Mouse (Mus musculus) layer of hippocampus, adult 9-10 months (tissue): Measurements from ENCODE around the gene Ttll2.
"Not testable (repeated sequence)": the region's sequence is repeated elsewhere in the genome, so short reads cannot be mapped to it uniquely, and the experiment has no call there.

ENCODE experiments used
- DNase-seq: peaks from one replicate; pipeline ENCODE4 v3.0.0; 2022; ENCODE audit warnings: low spot score

The Ttll2 gene

DNA sequence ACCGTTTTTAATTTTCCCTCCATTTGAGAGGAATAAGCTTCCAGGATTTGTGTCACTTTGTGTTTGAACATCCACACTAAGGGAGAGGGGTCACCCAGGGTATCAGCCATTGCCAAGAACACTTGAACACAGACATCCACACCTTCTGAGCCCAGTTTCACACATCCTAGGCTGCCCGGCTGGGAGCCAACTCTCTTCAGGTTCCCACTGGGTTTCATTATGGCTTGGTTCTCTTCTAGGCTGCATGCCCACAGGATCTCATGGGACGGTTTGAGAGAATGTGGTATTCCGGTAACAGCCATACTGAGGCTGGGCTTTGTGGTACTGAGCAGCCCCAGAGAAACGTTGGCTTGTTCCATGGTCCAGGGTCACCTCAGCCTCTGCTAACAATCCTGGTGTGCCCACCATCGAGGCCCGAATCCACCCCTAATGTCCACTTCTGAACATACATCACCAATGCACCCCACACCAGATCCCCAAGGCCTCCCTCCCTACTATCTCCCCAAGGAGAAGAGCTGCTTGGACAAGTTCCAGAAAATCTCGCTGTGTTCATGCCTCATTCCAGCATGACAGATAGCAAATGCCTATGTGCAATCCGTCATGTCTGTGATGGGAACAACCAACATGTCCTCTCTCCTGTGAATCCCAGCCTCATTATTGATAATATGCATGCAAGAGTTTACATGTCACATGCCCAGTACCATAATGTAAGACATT, 8.4 kb upstream of the Ttll2 start:
- not testable (repeated sequence) for DNase-seq

DNA sequence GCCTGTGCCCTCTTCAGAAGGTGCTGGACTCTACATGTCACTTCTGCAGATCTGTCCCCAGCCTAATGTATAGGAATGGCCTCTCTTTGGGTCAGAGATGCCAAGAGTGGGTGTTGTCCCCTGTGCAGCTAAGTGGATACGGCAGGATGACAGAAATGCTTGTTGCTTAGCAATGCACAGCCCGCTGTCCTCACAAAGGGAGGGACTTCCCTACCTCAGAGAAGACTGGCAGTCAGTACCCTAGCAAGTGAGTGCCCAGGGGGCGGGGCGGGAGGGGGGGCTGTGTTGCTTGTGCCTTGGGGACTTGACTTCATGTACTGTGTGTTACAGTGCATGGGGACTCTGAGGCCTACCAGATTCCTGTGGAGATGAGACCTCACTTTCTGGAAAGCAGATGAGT, 7.3 kb upstream of the Ttll2 start:
- not testable (repeated sequence) for DNase-seq

DNA sequence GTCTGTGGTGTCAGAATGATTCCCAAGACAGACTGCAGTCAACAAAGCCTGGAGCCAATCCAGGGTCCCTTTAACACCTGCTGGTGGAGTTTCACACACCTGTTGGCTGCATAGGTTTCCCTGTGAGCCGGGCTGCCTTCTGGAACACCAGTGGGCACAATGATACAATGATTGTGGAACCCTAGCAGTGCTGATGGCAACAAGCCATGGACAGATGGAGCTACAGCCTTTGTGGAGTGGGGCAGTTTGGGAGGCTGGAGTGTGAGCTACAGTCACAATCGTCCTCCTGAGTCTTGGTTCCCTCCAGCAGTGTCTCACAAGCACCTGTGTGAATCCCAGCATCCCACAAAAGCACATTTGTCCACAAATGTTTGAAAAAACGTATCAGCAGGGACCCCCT, 3.7 kb downstream of the Ttll2 start:
- DNase-seq, result not testable (repeated sequence)

DNA sequence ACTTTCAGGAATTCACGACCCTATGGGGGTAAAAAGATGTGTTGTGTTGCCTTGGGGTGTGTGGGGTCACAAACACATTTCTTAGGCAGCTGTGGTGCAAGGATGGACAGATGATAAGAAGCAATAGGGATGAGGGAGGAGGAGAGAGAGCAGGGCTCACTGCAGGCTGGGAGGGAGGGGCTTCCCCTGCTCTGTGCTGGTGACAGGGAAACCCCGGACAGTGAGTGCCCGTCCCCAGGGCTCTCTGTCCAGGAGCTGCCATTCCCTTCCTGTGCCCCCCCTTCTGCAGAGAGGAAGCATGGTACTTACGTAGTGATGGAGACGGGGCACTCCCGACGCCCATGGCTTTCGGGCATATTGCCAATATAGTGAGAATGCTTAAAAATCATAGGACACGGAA, 15.1 kb downstream of the Ttll2 start:
- DNase-seq, result not testable (repeated sequence)

DNA sequence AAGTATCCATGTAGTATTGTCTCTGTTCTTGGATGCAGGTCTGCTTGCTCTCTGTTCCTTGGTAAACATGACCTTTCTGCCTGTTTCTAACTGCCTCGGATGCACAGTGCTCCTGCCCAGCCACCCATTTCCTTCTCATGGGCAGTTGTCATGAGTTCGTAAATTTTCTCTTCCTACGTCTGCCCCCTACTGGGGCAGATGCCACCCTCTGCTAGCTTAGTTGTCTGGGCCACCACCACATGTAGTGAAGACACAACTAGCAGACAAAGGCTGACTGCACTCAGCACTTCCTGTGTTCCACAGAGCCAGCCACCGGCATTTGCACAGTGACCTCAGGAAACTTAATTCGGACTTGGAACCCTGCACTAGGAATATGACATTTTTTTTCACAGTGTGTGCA, 19.8 kb downstream of the Ttll2 start:
- not testable (repeated sequence) for DNase-seq

DNA sequence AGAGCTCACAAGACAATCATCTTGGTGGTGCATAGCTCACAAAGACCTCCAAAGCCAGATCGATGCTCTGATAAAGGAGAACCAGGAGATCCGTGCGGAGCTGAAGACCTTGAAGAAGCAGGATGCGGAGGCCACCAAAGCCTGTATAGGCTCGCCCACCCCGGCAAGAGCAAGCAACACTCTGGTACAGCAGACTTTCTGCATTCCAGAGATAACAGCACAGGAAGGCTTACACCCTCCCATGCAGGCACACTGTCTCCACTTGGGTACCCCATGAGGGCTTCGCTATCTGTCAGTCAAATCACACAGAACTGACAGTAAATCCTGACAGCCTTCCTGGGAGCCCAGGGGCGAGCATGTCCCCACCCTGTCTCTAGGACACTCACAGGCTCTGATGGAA, 26.1 kb downstream of the Ttll2 start:
- not testable (repeated sequence) for DNase-seq

DNA sequence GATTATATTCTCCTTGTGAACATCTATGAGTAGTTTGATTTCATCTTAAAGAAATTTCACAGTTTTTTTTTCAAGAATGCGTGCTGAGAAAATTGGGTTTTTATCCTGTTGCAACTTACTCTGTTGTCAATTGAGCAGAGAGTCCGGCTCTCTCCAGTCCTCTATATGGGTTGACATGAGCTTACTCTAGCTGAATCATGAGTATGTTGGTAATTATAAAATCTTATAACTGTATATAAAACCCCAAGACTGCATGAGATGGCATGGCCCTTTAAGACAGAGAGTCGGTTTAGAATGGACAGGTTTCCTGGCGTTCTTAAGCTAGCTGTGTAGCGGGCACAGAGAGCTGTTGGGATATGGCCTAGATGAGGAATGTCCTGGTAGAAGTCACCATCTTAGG, 28.1 kb downstream of the Ttll2 start, which contains the start of gene Tcp10a:
Gene Tcp10a (plus strand): TSS at position 301 of the 400 bp plus-strand sequence.
- not testable (repeated sequence) for DNase-seq

DNA sequence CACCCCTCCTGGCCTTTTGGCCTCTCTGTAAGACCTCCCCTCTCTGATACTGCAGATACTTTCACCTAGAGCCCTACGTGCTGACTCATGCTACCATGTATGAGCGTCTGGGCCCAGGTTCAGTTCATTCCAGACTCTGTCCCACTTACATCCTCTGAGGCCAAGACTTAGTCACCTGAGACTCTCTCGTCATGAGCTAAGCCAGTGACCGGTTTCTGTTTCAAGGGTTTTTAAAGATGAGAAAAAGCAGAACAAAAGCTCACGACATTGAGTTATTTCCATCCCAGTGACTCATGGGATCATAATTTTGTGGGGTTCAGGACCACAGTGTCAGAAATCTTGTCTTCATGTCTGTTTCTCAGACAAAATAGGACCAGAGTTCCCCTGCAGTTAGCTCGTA, 32.7 kb downstream of the Ttll2 start:
- DNase-seq, result not testable (repeated sequence)

DNA sequence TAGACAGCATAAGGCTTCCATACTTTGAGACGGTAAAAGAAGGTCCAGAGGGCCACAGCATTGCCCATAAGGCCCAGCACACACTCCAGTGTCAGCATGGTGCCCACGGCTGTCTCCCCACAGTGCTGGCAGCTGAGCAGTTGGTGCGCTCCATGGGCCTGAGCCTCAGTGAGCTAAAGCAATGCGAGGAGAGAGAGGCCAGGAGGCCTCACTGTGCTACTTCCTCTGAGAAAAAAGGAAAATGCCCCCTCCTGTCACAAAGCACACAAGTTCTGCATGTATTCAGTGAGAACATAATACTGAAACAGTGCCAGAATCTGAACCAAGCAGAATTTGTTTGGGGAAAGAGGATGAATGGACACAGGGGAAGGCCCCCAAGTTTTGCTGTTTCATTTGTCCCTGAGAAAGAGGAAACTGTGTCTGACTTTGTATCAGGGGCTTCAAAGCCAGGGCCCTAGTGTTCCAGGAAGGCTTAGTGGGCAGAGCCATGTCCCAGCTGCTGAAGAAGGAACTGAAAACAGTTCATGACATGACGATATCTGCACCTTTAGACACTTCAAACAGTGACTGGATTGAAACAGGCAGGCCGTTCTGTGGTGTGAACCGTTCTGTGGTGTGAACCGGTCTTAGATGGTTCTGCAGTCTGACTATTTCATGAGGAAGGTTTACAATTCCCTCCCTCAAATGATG, 36.7 kb downstream of the Ttll2 start:
- not testable (repeated sequence) for DNase-seq

DNA sequence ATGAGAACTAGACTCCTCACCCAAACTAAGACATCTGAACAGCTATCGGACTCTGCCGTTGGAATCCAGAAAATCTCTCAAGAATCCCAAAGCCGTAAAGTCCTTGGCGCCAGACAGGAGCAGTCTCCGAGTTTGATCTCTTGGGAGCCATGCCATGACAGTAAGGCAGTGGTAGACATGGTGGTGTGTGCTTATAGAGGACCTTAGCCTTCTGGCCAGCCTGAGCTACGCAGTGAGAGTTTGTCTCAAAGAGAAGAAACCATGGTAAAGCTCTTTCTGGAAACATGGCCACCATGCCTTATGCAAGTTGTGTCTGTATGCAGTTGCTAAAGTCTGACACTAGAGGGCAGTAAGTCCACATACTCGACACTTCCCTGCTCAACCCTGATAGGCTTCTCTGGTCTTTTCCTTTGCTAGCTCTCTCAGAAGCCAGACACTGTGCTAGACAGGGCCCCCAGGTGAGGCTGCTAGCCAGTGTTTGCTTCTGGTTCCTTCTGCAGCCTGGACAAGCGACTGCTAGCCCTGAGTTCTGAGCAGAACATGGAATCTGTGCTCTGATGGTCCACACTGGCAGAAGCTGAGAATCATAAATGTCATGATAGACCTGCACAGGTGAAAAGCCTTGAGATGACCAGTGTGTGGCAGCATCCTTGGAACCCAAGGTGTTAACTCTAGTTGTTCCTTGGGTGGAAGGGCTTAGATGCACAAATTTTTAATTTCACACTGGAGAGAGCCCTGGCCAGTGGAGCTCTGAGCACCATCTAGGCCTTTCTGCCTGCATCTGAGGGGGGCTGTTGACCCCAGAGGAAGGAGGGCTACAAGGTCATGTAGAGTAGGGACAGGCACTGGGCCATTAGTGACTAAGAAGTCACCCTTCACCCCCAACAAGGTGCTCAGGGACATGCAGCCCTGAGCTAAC, 46.0 kb downstream of the Ttll2 start:
- peak; percentile 78 for DNase-seq
